Mouse (Mus musculus) forelimb bud, embryonic 11.5 days (tissue): ENCODE results near the gene Ankrd34c.
A peak's percentile ranks its signal among the peaks of the same experiment; 100 is the strongest.

ENCODE experiments used
- DNase-seq: peaks from one replicate; pipeline ENCODE4 v3.0.0-alpha.2; 2012; ENCODE audit warnings: low read depth, low spot score

Ankrd34c gene

GRCm38 (mm10) chr9:89738295-89738694 lies at the start of gene Ankrd34c:
Gene Ankrd34c (minus strand): TSS chr9:89738475.
- no peak for DNase-seq

GRCm38 (mm10) chr9:89787532-89787931 lies 49.3 kb upstream of the Ankrd34c start:
- no peak for DNase-seq

- DNase-seq, result no peak
These were observed 43.2 kb upstream of the Ankrd34c start for GRCm38 (mm10) chr9:89781395-89781927.

GRCm38 (mm10) chr9:89779237-89779636 lies 41.0 kb upstream of the Ankrd34c start:
- DNase-seq, result no peak

GRCm38 (mm10) chr9:89771153-89771552 lies 32.9 kb upstream of the Ankrd34c start:
- DNase-seq, result no peak

- no peak for DNase-seq
These were observed 23.7 kb upstream of the Ankrd34c start for GRCm38 (mm10) chr9:89762017-89762416.

- DNase-seq, result no peak
These were observed 20.3 kb upstream of the Ankrd34c start for GRCm38 (mm10) chr9:89758569-89758968.

- DNase-seq, result no peak
These were observed 19.9 kb upstream of the Ankrd34c start for GRCm38 (mm10) chr9:89758139-89758538.

- DNase-seq, result no peak
These were observed 19.3 kb upstream of the Ankrd34c start for GRCm38 (mm10) chr9:89757571-89757970.

- no peak for DNase-seq
These were observed 1.8 kb upstream of the Ankrd34c start for GRCm38 (mm10) chr9:89740041-89740440.

GRCm38 (mm10) chr9:89737888-89738287 lies 387 bp downstream of the Ankrd34c start:
- DNase-seq, result no peak

- peak; percentile 62 for DNase-seq
These were observed 1.2 kb downstream of the Ankrd34c start for GRCm38 (mm10) chr9:89736932-89737705.

- peak; percentile 21 for DNase-seq
These were observed 31.4 kb downstream of the Ankrd34c start for GRCm38 (mm10) chr9:89706906-89707305.

- no peak for DNase-seq
These were observed 33.1 kb downstream of the Ankrd34c start for GRCm38 (mm10) chr9:89705197-89705533.

- DNase-seq, result peak; percentile 91
These were observed 33.7 kb downstream of the Ankrd34c start, which contains the start of gene Tmed3 for GRCm38 (mm10) chr9:89704265-89705196. Gene Tmed3 (minus strand): TSS chr9:89705068.

GRCm38 (mm10) chr9:89700910-89701457 lies 37.3 kb downstream of the Ankrd34c start:
- DNase-seq, result no peak

GRCm38 (mm10) chr9:89695143-89695542 lies 43.1 kb downstream of the Ankrd34c start:
- no peak for DNase-seq

- no peak for DNase-seq
These were observed 44.6 kb downstream of the Ankrd34c start for GRCm38 (mm10) chr9:89693670-89694069.

GRCm38 (mm10) chr9:89689179-89689578 lies 49.1 kb downstream of the Ankrd34c start:
- DNase-seq, result no peak

- peak; percentile 62 for DNase-seq
These were observed 50.6 kb downstream of the Ankrd34c start for GRCm38 (mm10) chr9:89687503-89688226.

GRCm38 (mm10) chr9:89686262-89686661 lies 52.0 kb downstream of the Ankrd34c start:
- no peak for DNase-seq
